Mouse (Mus musculus) megakaryocyte, adult 5-6 weeks (primary cell): ENCODE results near the gene Itpkc. TPM values are rescaled to one million over a fixed set of nuclear protein-coding genes. Genes with fewer than 3 reads are reported as not detected.

Source experiments
- ATAC-seq: 2 replicates; pipeline ENCODE4 v1.8.0; 2016; ENCODE audit warnings: mild to moderate bottlenecking, inconsistent platforms; ENCODE audit not compliant: poor library complexity, severe bottlenecking
- total RNA-seq, 2 experiments: library from RNA; stranded (forward) in 1 of 2; stranded (reverse) in 1 of 2; fragments of 153-499, 151-499 nt in 1 of 2; fragments of 221-1000, 200-1000 nt in 1 of 2; gene quantifications; 2 replicates each; pipeline versions ENCODE4 v1.2.3 to v1.2.4; 2015 to 2017

Gene Itpkc
- total RNA-seq, 2 experiments from 2014 or later = 1.6 to 4.7 TPM

GRCm38 (mm10) chr7:27166614-27167474 is 61.6 kb downstream of the Itpkc start, which contains the start of gene Egln2:
Gene Egln2, minus strand, starts transcription at chr7:27166802.
- peak; percentile 69 for ATAC-seq

DNA sequence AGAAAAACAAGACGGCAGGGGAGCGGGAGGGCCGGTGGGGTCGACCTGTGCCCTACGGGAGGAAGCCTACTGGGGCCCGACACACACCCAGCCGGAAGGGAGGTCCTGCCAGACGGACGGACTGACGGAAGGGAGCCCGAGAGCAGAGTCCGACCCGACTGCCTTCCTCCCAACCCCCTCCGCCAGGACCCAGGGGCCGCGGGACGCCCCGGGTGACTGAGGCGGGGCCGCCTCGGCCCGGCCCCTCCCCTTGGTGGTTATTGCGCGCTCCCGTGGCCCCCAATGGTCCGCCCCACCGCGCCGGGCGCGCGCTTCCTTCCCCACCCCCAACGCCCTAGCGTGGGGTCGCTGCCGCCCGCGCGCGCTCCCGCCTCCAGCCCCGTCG is 62.2 kb downstream of the Itpkc start:
- peak; percentile 77 for ATAC-seq

DNA sequence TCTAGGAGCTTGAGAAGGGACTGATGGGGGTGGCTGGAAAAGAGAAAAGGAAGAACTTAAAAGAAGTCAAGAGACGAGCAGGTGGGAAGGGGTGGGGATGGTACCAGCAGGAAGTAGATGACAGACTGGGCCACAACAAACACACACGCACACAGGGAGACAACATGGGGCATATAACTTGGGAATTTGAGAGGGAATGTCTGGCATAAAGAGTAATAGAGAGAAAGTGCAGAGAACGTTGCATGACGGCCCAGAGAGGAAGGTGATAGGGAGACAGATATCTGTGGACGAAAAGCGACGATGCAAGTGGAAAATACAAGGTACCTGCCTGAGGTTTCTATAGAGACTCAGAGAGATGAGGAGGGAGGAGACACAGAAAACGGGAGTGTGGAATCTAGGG is 62.8 kb downstream of the Itpkc start:
- no peak for ATAC-seq

DNA sequence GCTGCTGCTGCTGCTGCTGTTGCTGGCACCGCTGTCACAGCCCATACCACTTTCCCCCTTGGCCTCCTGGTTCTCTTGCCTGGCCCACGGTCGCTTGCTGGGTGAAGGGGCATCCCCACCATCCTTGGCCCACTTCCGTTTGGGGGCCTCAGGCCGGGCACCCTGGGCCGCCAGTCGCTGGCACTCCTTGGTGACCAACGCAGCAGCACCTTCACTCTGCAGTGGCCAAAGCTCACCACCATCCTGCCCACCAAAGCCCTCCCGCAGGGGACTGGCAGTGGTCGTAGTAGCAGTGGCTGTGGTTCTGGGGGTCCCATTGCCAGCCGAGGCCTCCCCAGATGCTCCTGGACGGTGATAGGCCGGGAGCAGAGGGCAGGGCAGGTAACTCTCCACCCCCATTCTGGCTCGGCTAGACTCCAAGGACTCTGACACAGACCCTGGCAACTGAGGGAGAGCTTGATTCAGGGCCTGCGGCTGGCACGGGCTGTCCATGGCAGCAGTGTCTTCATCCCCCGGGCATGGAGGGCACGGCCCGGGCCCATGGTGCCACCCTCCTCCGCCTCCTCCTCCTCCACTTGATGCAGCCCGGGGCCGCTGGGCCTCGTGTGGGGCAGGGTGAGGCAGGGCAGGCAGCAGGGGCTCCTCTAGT is 63.3 kb downstream of the Itpkc start:
- ATAC-seq = no peak

GRCm38 (mm10) chr7:27164112-27164947 is 64.1 kb downstream of the Itpkc start:
- no peak for ATAC-seq

DNA sequence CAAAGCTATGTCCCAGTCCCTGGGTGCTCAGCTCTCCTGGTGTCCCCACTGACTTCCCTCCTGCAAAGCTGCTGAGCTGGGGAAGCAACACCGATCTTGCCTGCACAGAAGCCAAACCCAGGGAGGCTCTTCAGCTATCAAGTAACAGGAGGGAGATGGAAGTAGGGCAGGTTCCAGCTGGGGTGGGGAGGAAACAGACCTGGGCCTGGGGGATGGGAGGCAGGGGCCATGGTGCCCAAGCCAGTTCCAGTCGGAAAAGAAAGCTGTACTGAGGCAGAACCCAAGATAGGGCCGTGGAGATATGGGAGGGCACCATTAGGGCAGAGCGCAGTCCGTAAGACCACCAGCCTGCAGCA is 65.0 kb downstream of the Itpkc start:
- ATAC-seq = no peak

DNA sequence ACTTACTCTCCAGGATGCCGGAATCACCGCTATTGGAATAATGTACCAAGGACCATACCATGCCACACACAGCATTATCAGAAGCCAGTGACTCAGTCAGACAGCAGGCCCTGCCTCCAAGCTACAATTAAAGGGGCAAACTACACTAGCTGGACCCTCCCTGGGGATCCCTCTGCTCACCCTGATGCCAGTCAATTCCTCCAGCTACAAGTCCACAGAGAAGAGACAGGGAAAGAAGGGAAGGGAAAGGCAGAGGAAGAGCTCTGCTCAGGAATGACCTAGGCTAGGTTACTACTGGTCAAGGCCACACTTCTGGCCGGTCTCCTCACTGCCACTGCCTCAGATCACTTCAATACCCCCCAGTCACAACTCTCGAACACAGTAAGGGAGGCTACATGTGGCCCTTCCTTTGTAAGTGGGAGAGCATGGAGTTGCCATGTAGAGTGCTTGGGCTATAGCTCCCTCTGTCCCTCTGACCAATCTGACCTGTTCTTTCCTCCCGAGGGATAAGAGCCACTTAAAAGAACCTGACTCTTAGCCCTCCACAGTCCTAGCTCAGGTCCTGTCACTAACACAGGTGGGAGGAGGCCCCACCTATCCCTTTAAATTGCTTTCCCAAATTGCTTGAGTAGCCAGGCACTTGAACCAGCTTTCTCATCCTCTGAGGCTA is 65.5 kb downstream of the Itpkc start:
- no peak for ATAC-seq

DNA sequence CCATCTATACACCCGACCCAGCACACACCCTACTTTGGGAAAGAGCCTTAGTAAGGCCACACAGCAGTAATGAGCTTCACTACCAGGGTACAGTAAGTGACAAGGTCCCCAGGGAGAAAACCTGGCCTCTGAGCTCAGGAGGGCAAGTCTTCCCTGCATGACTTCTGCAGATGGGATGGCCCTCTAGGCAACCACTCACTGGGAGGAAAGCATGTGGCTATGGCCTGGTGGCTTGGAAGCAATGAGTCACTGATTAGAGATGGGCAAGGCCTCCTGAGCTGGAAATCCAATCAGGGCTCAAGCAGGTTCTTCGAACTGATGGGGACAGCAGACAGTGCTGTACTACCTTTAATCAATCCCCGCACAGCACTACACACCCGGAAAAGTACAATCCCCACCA is 66.7 kb downstream of the Itpkc start:
- ATAC-seq = no peak

GRCm38 (mm10) chr7:27160921-27161320 is 67.5 kb downstream of the Itpkc start:
- no peak for ATAC-seq

- peak; percentile 94 for ATAC-seq
These were observed 68.6 kb downstream of the Itpkc start for GRCm38 (mm10) chr7:27159882-27160281.

DNA sequence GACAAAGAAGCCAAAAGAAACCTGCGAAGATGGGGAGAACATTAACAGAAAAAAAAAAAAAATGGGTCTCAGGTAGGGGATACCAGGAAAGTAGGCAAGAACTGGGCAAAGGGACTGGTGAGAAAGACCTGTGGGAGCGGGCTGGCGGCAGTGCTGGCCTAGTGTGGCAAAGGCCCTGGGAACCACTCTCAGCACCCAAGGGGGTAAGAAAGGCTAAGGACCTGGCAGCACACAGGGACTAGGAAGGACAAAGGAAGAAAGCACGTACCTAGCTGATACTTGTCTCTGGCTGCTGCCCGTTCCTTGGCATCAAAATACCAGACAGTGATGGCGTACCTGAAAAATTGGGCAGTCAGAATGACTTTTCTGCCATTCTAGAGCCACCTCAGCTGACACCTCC is 69.2 kb downstream of the Itpkc start:
- no peak for ATAC-seq

DNA sequence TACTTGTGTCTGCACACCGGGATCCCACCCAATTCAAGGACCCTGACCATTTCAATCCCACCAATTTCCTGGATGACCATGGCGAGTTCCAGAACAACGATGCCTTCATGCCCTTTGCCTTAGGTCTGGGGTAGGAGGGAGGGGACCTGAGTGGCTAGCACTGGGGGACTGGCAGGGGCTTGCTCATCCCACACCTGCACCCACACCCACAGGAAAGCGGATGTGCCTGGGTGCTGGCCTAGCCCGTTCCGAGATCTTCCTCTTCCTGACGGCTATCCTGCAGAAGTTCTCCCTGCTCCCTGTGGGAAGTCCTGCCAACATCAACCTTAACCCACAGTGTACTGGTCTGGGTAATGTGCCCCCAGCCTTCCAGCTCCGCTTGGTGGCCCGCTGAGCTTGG is 70.3 kb downstream of the Itpkc start:
- ATAC-seq = no peak

Other genes starting within 250 kb of the Itpkc start
- gene Cyp2a12, start 199.6 kb downstream of the Itpkc start, total RNA-seq (2015) = not detected in 2 replicates
- not detected in 2 replicates for gene Cyp2a12, start 199.6 kb downstream of the Itpkc start, total RNA-seq (2017)
- not detected in 2 replicates for gene Cyp2f2, start 108.8 kb downstream of the Itpkc start, total RNA-seq (2015)
- gene Cyp2f2, start 108.8 kb downstream of the Itpkc start, total RNA-seq (2017) = not detected in 2 replicates
- not detected in 2 replicates for gene Cyp2t4, start 74.9 kb downstream of the Itpkc start, total RNA-seq (2015)
- gene Cyp2t4, start 74.9 kb downstream of the Itpkc start, total RNA-seq (2017) = not detected in 2 replicates
- gene Egln2, start 61.9 kb downstream of the Itpkc start, total RNA-seq (2015) = 11.1 and 12.5 TPM in 2 replicates
- 22.2 and 29.6 TPM in 2 replicates for gene Egln2, start 61.9 kb downstream of the Itpkc start, total RNA-seq (2017)
- 65.7 and 73.7 TPM in 2 replicates for gene Rab4b, start 49.8 kb downstream of the Itpkc start, total RNA-seq (2015)
- gene Rab4b, start 49.8 kb downstream of the Itpkc start, total RNA-seq (2017) = 26.8 and 30.4 TPM in 2 replicates
- not detected in 2 replicates for gene Gm21983, start 47.6 kb downstream of the Itpkc start, total RNA-seq (2015)
- not detected in 2 replicates for gene Gm21983, start 47.6 kb downstream of the Itpkc start, total RNA-seq (2017)
- gene Mia, start 47.5 kb downstream of the Itpkc start, total RNA-seq (2015) = not detected in 2 replicates
- not detected in 2 replicates for gene Mia, start 47.5 kb downstream of the Itpkc start, total RNA-seq (2017)
- gene BC024978, start 32.9 kb downstream of the Itpkc start, total RNA-seq (2015) = 4.0 and 8.5 TPM in 2 replicates
- gene BC024978, start 32.9 kb downstream of the Itpkc start, total RNA-seq (2017) = 0.51 and 0.73 TPM in 2 replicates
- gene Snrpa, start 32.4 kb downstream of the Itpkc start, total RNA-seq (2015) = 110 and 125 TPM in 2 replicates
- gene Snrpa, start 32.4 kb downstream of the Itpkc start, total RNA-seq (2017) = 51.9 and 68.6 TPM in 2 replicates
- gene Coq8b, start 4.4 kb upstream of the Itpkc start, total RNA-seq (2015) = 12.0 and 16.8 TPM in 2 replicates
- 7.5 and 15.2 TPM in 2 replicates for gene Coq8b, start 4.4 kb upstream of the Itpkc start, total RNA-seq (2017)
- 2.8 and 4.3 TPM in 2 replicates for gene Numbl, start 29.8 kb upstream of the Itpkc start, total RNA-seq (2015)
- gene Numbl, start 29.8 kb upstream of the Itpkc start, total RNA-seq (2017) = 2.5 and 2.6 TPM in 2 replicates
- not detected in 2 replicates for gene Ltbp4, start 109.0 kb upstream of the Itpkc start, total RNA-seq (2015)
- not detected in 2 replicates for gene Ltbp4, start 109.0 kb upstream of the Itpkc start, total RNA-seq (2017)
- 42.6 and 43.6 TPM in 2 replicates for gene Shkbp1, start 127.4 kb upstream of the Itpkc start, total RNA-seq (2015)
- gene Shkbp1, start 127.4 kb upstream of the Itpkc start, total RNA-seq (2017) = 30.9 and 34.0 TPM in 2 replicates
- gene Gm20479, start 128.8 kb upstream of the Itpkc start, total RNA-seq (2015) = not detected in 2 replicates
- gene Gm20479, start 128.8 kb upstream of the Itpkc start, total RNA-seq (2017) = not detected in 2 replicates
- gene Sptbn4, start 219.0 kb upstream of the Itpkc start, total RNA-seq (2015) = 0.13 and 0.32 TPM in 2 replicates
- 0.07 and 0.20 TPM in 2 replicates for gene Sptbn4, start 219.0 kb upstream of the Itpkc start, total RNA-seq (2017)
- 35.3 and 42.0 TPM in 2 replicates for gene Blvrb, start 219.3 kb upstream of the Itpkc start, total RNA-seq (2015)
- gene Blvrb, start 219.3 kb upstream of the Itpkc start, total RNA-seq (2017) = 15.5 and 16.2 TPM in 2 replicates
- 5.8 and 7.8 TPM in 2 replicates for gene Sertad3, start 245.1 kb upstream of the Itpkc start, total RNA-seq (2015)
- gene Sertad3, start 245.1 kb upstream of the Itpkc start, total RNA-seq (2017) = 11.1 and 11.6 TPM in 2 replicates